Mouse (Mus musculus) hindlimb bud, embryonic 11.5 days (tissue): ENCODE data around the gene Spry2.

ENCODE experiments used
- DNase-seq: peaks from one replicate; pipeline ENCODE4 v3.0.0-alpha.2; 2012; ENCODE audit warnings: low read depth, low spot score; ENCODE audit errors: extremely low spot score

The Spry2 gene

GRCm38 (mm10) chr14:105896791-105897568 lies at the start of gene Spry2:
Gene Spry2, minus strand, starts transcription at chr14:105896819.
- no peak for DNase-seq

GRCm38 (mm10) chr14:105941353-105941752 lies 44.7 kb upstream of the Spry2 start:
- DNase-seq, result no peak

GRCm38 (mm10) chr14:105926726-105927125 lies 30.1 kb upstream of the Spry2 start:
- no peak for DNase-seq

GRCm38 (mm10) chr14:105925305-105925704 lies 28.7 kb upstream of the Spry2 start:
- DNase-seq, result no peak

- DNase-seq, result no peak
Measured at GRCm38 (mm10) chr14:105924712-105925111, 28.1 kb upstream of the Spry2 start.

- DNase-seq, result no peak
Measured at GRCm38 (mm10) chr14:105922874-105923273, 26.3 kb upstream of the Spry2 start.

- no peak for DNase-seq
Measured at GRCm38 (mm10) chr14:105922427-105922826, 25.8 kb upstream of the Spry2 start.

- no peak for DNase-seq
Measured at GRCm38 (mm10) chr14:105921217-105921695, 24.6 kb upstream of the Spry2 start.

GRCm38 (mm10) chr14:105920395-105921216 lies 24.0 kb upstream of the Spry2 start:
- DNase-seq, result no peak

GRCm38 (mm10) chr14:105907216-105907615 lies 10.6 kb upstream of the Spry2 start:
- no peak for DNase-seq

- no peak for DNase-seq
Measured at GRCm38 (mm10) chr14:105905935-105906334, 9.3 kb upstream of the Spry2 start.

- DNase-seq, result no peak
Measured at GRCm38 (mm10) chr14:105905509-105905908, 8.9 kb upstream of the Spry2 start.

- no peak for DNase-seq
Measured at GRCm38 (mm10) chr14:105902807-105903206, 6.2 kb upstream of the Spry2 start.

GRCm38 (mm10) chr14:105900841-105901240 lies 4.2 kb upstream of the Spry2 start:
- DNase-seq, result no peak

- DNase-seq, result no peak
Measured at GRCm38 (mm10) chr14:105899116-105899515, 2.5 kb upstream of the Spry2 start.

- DNase-seq, result no peak
Measured at GRCm38 (mm10) chr14:105898266-105899111, 1.9 kb upstream of the Spry2 start.

GRCm38 (mm10) chr14:105897569-105898101 lies 1.0 kb upstream of the Spry2 start:
- DNase-seq, result no peak

- no peak for DNase-seq
Measured at GRCm38 (mm10) chr14:105895961-105896651, 513 bp downstream of the Spry2 start.

- no peak for DNase-seq
Measured at GRCm38 (mm10) chr14:105894971-105895873, 1.4 kb downstream of the Spry2 start.
